In genomic region chr17:5802656-5802955, GRCm38 (mm10) we compare ENCODE assay signal across 20 mouse cellular contexts. TPM values are rescaled to one million over a fixed set of nuclear protein-coding genes. Genes with fewer than 3 reads are reported as not detected.
DNase-seq lines count a peak whose midpoint lies in the region; ATAC-seq lines count a peak whose summit lies in the region.
"Had no signal": no experiment of that assay in that cellular context is flagged by ENCODE, and none has a peak within 500 bp of the region (broad histone marks: within the 10 kb centered on the region; RNA-seq: fewer than 3 reads in every experiment).

No protein-coding gene starts in this region.

- H3K79me2 ChIP-seq in macrophage (ENCODE audit: inconsistent target), result no peaks in the 10 kb centered on the region

- H3K9me3 ChIP-seq in liver, embryonic 11.5 days (ENCODE audit: control insufficient read depth, low read length), result no peaks in the 10 kb centered on the region
- no peaks in the 10 kb centered on the region for H3K9me3 ChIP-seq in hindbrain, embryonic 13.5 days
- H3K9me3 ChIP-seq in forebrain, embryonic 10.5 days, result no peaks in the 10 kb centered on the region
- H3K9me3 ChIP-seq: G1E; hindbrain, embryonic 10.5 days; limb, embryonic 10.5 days; liver, embryonic 13.5 days; lung, embryonic 15.5 days; midbrain, embryonic 10.5 days; neural tube, embryonic 15.5 days had no signal

- WGBS in liver, embryonic 11.5 days, result 50% methylated on average over 5 of the region's 5 CpGs
- WGBS in macrophage (ENCODE audit: missing documents), result 62% methylated on average over 5 of the region's 5 CpGs
- 84% methylated on average over 5 of the region's 5 CpGs for WGBS in hindbrain, embryonic 13.5 days
- 88% methylated on average over 5 of the region's 5 CpGs for WGBS in forebrain, embryonic 10.5 days

- peaks cover 43% of the 10 kb centered on the region for H3K4me1 ChIP-seq in liver, embryonic 11.5 days (replicated peaks; ENCODE audit: control insufficient read depth, insufficient read depth, low read length)
- peaks cover 7% of the 10 kb centered on the region; the same call in 1 of the 2 replicates for H3K4me1 ChIP-seq in hindbrain, embryonic 13.5 days (replicated peaks)
- H3K4me1 ChIP-seq in forebrain, embryonic 10.5 days, result peaks cover 7% of the 10 kb centered on the region; the same call in 1 of the 2 replicates
- H3K4me1 ChIP-seq: midbrain, embryonic 10.5 days had no signal

- no peak overlapping the region for H3K27ac ChIP-seq in liver, embryonic 11.5 days (ENCODE audit: low read depth, low read length)
- peak overlapping the region; percentile 87; the same call in 1 of the 2 replicates for H3K27ac ChIP-seq in macrophage
- no peak overlapping the region for H3K27ac ChIP-seq in hindbrain, embryonic 13.5 days
- no peak overlapping the region for H3K27ac ChIP-seq in forebrain, embryonic 10.5 days
- H3K27ac ChIP-seq: hindbrain, embryonic 10.5 days; limb, embryonic 10.5 days; liver, embryonic 13.5 days; lung, embryonic 15.5 days; midbrain, embryonic 10.5 days; neural tube, embryonic 15.5 days; stomach, postnatal 0 days had no signal

- ATAC-seq in liver, embryonic 11.5 days (replicated peaks; ENCODE audit: low FRiP score), result no peak
- peak; percentile 12 for ATAC-seq in CD4-positive, CD25-positive, alpha-beta regulatory T cell, adult 4 months
- no peak for ATAC-seq in hindbrain, embryonic 13.5 days (ENCODE audit: low FRiP score)

- DNase-seq in liver, result peak; percentile 1
- DNase-seq in liver, embryonic 11.5 days (ENCODE audit: low spot score), result no peak
- peak; percentile 36 to 38 for DNase-seq in thymus, postnatal 10 days (ENCODE audit: low spot score in 2 of 2)
- no peak for DNase-seq in frontal cortex, postnatal 25 days (ENCODE audit: low spot score in 2 of 2)
- DNase-seq in forebrain, embryonic 10.5 days (ENCODE audit: extremely low spot score, low spot score), result no peak
- DNase-seq: adrenal gland, adult 2 months; cerebellum, adult 8-10 months; layer of hippocampus, postnatal 36 days; liver, embryonic 13.5 days; right cerebral cortex, postnatal 4 days had no signal

- no peak overlapping the region for H3K4me3 ChIP-seq in liver, embryonic 11.5 days (ENCODE audit: low read depth, low read length)
- H3K4me3 ChIP-seq in macrophage (ENCODE audit: inconsistent target), result no peak overlapping the region
- H3K4me3 ChIP-seq in hindbrain, embryonic 13.5 days, result no peak overlapping the region
- no peak overlapping the region for H3K4me3 ChIP-seq in forebrain, embryonic 10.5 days
- H3K4me3 ChIP-seq: hindbrain, embryonic 10.5 days; limb, embryonic 10.5 days; liver, embryonic 13.5 days; lung, embryonic 15.5 days; midbrain, embryonic 10.5 days; neural tube, embryonic 15.5 days had no signal

- no peak overlapping the region for H3K9ac ChIP-seq in liver, embryonic 11.5 days (ENCODE audit: low read depth, low read length)
- no peak overlapping the region for H3K9ac ChIP-seq in hindbrain, embryonic 13.5 days
- H3K9ac ChIP-seq: liver, embryonic 13.5 days; lung, embryonic 15.5 days; neural tube, embryonic 15.5 days had no signal

- H3K4me2 ChIP-seq in liver, embryonic 11.5 days, result no peak overlapping the region
- H3K4me2 ChIP-seq in hindbrain, embryonic 13.5 days, result no peak overlapping the region
- H3K4me2 ChIP-seq: lung, embryonic 15.5 days; neural tube, embryonic 15.5 days had no signal

- H3K36me3 ChIP-seq in liver, embryonic 11.5 days (ENCODE audit: control insufficient read depth, insufficient read depth, low read length), result no peaks in the 10 kb centered on the region
- no peaks in the 10 kb centered on the region for H3K36me3 ChIP-seq in macrophage (ENCODE audit: inconsistent target)
- H3K36me3 ChIP-seq in hindbrain, embryonic 13.5 days, result no peaks in the 10 kb centered on the region
- H3K36me3 ChIP-seq in forebrain, embryonic 10.5 days (replicated peaks), result no peaks in the 10 kb centered on the region
- H3K36me3 ChIP-seq: hindbrain, embryonic 10.5 days; limb, embryonic 10.5 days; liver, embryonic 13.5 days; lung, embryonic 15.5 days; midbrain, embryonic 10.5 days; neural tube, embryonic 15.5 days had no signal

- H3K27me3 ChIP-seq in liver, embryonic 11.5 days (replicated peaks; ENCODE audit: control insufficient read depth, insufficient read depth, low read length), result no peaks in the 10 kb centered on the region
- H3K27me3 ChIP-seq in hindbrain, embryonic 13.5 days, result no peaks in the 10 kb centered on the region
- H3K27me3 ChIP-seq in forebrain, embryonic 10.5 days (ENCODE audit: poor library complexity, severe bottlenecking), result no peaks in the 10 kb centered on the region
- H3K27me3 ChIP-seq: liver, embryonic 13.5 days; lung, embryonic 15.5 days; neural tube, embryonic 15.5 days had no signal

RNA-seq across cellular contexts. Expression of gene Snx9, which starts 38.5 kb away (rescaled TPM):
- 31.2 and 35.4 TPM in 2 replicates for polyA plus RNA-seq in liver, embryonic 11.5 days (2014; fragmentation: Nextera tagmentation; extraction: Ambion mirVana)
- 1 to 10 TPM; 4.3 to 4.9 TPM for polyA plus RNA-seq in CD4-positive, CD25-positive, alpha-beta regulatory T cell, adult 4 months (2017; shearing (Covaris generic))
- 100 to 1,000 TPM in 4 of 26 experiments, 10 to 100 TPM in 22; 41.9 to 208 (median 75.3) TPM for total RNA-seq in macrophage (2018; cell fraction: chromatin; rRNA removed)
- 100 to 1,000 TPM in 12 of 26 experiments, 10 to 100 TPM in 14; 50.3 to 124 (median 79.9) TPM for total RNA-seq in macrophage (2018; cell fraction: cytosol; rRNA removed)
- 10 to 100 TPM; 41.7 to 89.2 (median 65.9) TPM for total RNA-seq in macrophage (2018; cell fraction: nucleus; rRNA removed)
- polyA plus RNA-seq in macrophage (2018), result 68.0 to 101 TPM (median 94.1 TPM) in 3 replicates
- 7.5 and 8.4 TPM in 2 replicates for polyA plus RNA-seq in hindbrain, embryonic 13.5 days (2015; fragmentation: Nextera tagmentation; extraction: Ambion mirVana)
- 12.9 and 14.8 TPM in 2 replicates for polyA plus RNA-seq in forebrain, embryonic 10.5 days (2016; fragmentation: Nextera tagmentation; extraction: Ambion mirVana)

Comparison
In these comparisons a context has a peak if more than half of its experiments do, and no peak if none do; other contexts are left out.
1. DNase-seq: peak in liver (single experiment) and thymus, postnatal 10 days (2 of 2); none in liver, embryonic 11.5 days (single experiment), frontal cortex, postnatal 25 days (0 of 2) and forebrain, embryonic 10.5 days (single experiment).